Mouse (Mus musculus): ENCODE data around the gene Xpot. TPM values are rescaled to one million over a fixed set of nuclear protein-coding genes. Genes with fewer than 3 reads are reported as not detected.

Xpot gene
- polyA plus RNA-seq, 1 experiment from 2014 or later, result 48.8 TPM

- H3K27me3 ChIP-seq (ENCODE audit: insufficient read depth, poor library complexity, severe bottlenecking), result no peaks in the 10 kb centered on the region
- WGBS, result 84% methylated on average over 6 of the region's 6 CpGs
- H3K4me3 ChIP-seq, result no peak overlapping the region
- DNase-seq (ENCODE audit: low spot score), result no peak
- H3K9me3 ChIP-seq, result no peaks in the 10 kb centered on the region
- no peaks in the 10 kb centered on the region for H3K4me1 ChIP-seq
- H3K36me3 ChIP-seq, result peaks cover 94% of the 10 kb centered on the region
- no peak overlapping the region for H3K27ac ChIP-seq
Measured at GRCm38 (mm10) chr10:121612448-121612847, 13.7 kb downstream of the Xpot start.

GRCm38 (mm10) chr10:121611587-121611986, 14.5 kb downstream of the Xpot start:
- Histone ChIP-seq H3K9me3 (no peaks in the 10 kb centered on the region), H3K4me3 (no peak overlapping the region), H3K27me3 (ENCODE audit: insufficient read depth, poor library complexity, severe bottlenecking) (no peaks in the 10 kb centered on the region), H3K36me3 (peaks cover 94% of the 10 kb centered on the region), H3K27ac (no peak overlapping the region), H3K4me1 (no peaks in the 10 kb centered on the region)
- no peak for DNase-seq (ENCODE audit: low spot score)
- 88% methylated on average over 10 of the region's 10 CpGs for WGBS

GRCm38 (mm10) chr10:121608177-121608576, 18.0 kb downstream of the Xpot start:
- H3K9me3 ChIP-seq, result no peaks in the 10 kb centered on the region
- no peak for DNase-seq (ENCODE audit: low spot score)
- H3K27ac ChIP-seq, result no peak overlapping the region
- H3K4me1 ChIP-seq, result no peaks in the 10 kb centered on the region
- H3K36me3 ChIP-seq, result peaks cover 96% of the 10 kb centered on the region
- H3K4me3 ChIP-seq, result no peak overlapping the region
- 93% methylated on average over 10 of the region's 10 CpGs for WGBS
- no peaks in the 10 kb centered on the region for H3K27me3 ChIP-seq (ENCODE audit: insufficient read depth, poor library complexity, severe bottlenecking)

GRCm38 (mm10) chr10:121604632-121605344, 21.3 kb downstream of the Xpot start:
- Histone ChIP-seq H3K4me1 (no peaks in the 10 kb centered on the region), H3K36me3 (peaks cover 99% of the 10 kb centered on the region), H3K4me3 (no peak overlapping the region), H3K9me3 (no peaks in the 10 kb centered on the region), H3K27ac (no peak overlapping the region), H3K27me3 (ENCODE audit: insufficient read depth, poor library complexity, severe bottlenecking) (no peaks in the 10 kb centered on the region)
- 91% methylated on average over 13 of the region's 13 CpGs for whole genome bisulfite sequencing
- DNase-seq (ENCODE audit: low spot score), result no peak

GRCm38 (mm10) chr10:121603556-121603955, 22.6 kb downstream of the Xpot start:
- Histone ChIP-seq H3K4me1 (no peaks in the 10 kb centered on the region), H3K4me3 (no peak overlapping the region), H3K9me3 (no peaks in the 10 kb centered on the region), H3K27ac (no peak overlapping the region), H3K27me3 (ENCODE audit: insufficient read depth, poor library complexity, severe bottlenecking) (no peaks in the 10 kb centered on the region), H3K36me3 (peaks cover 99% of the 10 kb centered on the region)
- WGBS, result 89% methylated on average over 4 of the region's 4 CpGs
- no peak for DNase-seq (ENCODE audit: low spot score)

GRCm38 (mm10) chr10:121601272-121601671, 24.9 kb downstream of the Xpot start:
- no peak for DNase-seq (ENCODE audit: low spot score)
- no peaks in the 10 kb centered on the region for H3K27me3 ChIP-seq (ENCODE audit: insufficient read depth, poor library complexity, severe bottlenecking)
- 92% methylated on average over 6 of the region's 6 CpGs for WGBS

GRCm38 (mm10) chr10:121596580-121596979, 29.6 kb downstream of the Xpot start:
- no peaks in the 10 kb centered on the region for H3K4me1 ChIP-seq
- no peak for DNase-seq (ENCODE audit: low spot score)
- H3K36me3 ChIP-seq, result peaks cover 95% of the 10 kb centered on the region
- no peak overlapping the region for H3K27ac ChIP-seq
- H3K27me3 ChIP-seq (ENCODE audit: insufficient read depth, poor library complexity, severe bottlenecking), result no peaks in the 10 kb centered on the region
- no peaks in the 10 kb centered on the region for H3K9me3 ChIP-seq
- no peak overlapping the region for H3K4me3 ChIP-seq
- 83% methylated on average over 9 of the region's 9 CpGs for WGBS

More at GRCm38 (mm10) chr10:121601272-121601671, 24.9 kb downstream of the Xpot start:
- Histone ChIP-seq H3K36me3 (peaks cover 99% of the 10 kb centered on the region), H3K4me3 (no peak overlapping the region), H3K9me3 (no peaks in the 10 kb centered on the region), H3K4me1 (no peaks in the 10 kb centered on the region), H3K27ac (no peak overlapping the region)

- Histone ChIP-seq H3K27me3 (ENCODE audit: insufficient read depth, poor library complexity, severe bottlenecking) (no peaks in the 10 kb centered on the region), H3K36me3 (peaks cover 59% of the 10 kb centered on the region), H3K4me1 (no peaks in the 10 kb centered on the region), H3K9me3 (no peaks in the 10 kb centered on the region), H3K27ac (no peak overlapping the region), H3K4me3 (no peak overlapping the region)
- 88% methylated on average over 14 of the region's 14 CpGs for WGBS
- no peak for DNase-seq (ENCODE audit: low spot score)
Measured at GRCm38 (mm10) chr10:121591106-121591505, 35.0 kb downstream of the Xpot start.

GRCm38 (mm10) chr10:121587371-121587840, 38.7 kb downstream of the Xpot start:
- peaks cover 44% of the 10 kb centered on the region for H3K36me3 ChIP-seq
- H3K9me3 ChIP-seq, result no peaks in the 10 kb centered on the region
- peak overlapping the region; percentile 96 for H3K27ac ChIP-seq
- no peaks in the 10 kb centered on the region for H3K27me3 ChIP-seq (ENCODE audit: insufficient read depth, poor library complexity, severe bottlenecking)
- DNase-seq (ENCODE audit: low spot score), result no peak
- peak overlapping the region; percentile 96 for H3K4me3 ChIP-seq
- peaks cover 8% of the 10 kb centered on the region; the same call in 1 of the 2 replicates for H3K4me1 ChIP-seq
- 63% methylated on average over 6 of the region's 6 CpGs for WGBS

- Histone ChIP-seq H3K4me1 (peaks cover 8% of the 10 kb centered on the region; the same call in 1 of the 2 replicates), H3K27ac (peak within 1 kb of the TSS; percentile 96), H3K36me3 (peaks cover 44% of the 10 kb centered on the region), H3K27me3 (ENCODE audit: insufficient read depth, poor library complexity, severe bottlenecking) (no peaks in the 10 kb centered on the region), H3K9me3 (no peaks in the 10 kb centered on the region), H3K4me3 (peak within 1 kb of the TSS; percentile 96)
- DNase-seq (ENCODE audit: low spot score), result peak; percentile 93
- WGBS, result under 1% methylated on average over 58 of the region's 58 CpGs
Measured at GRCm38 (mm10) chr10:121586675-121587370, 39.3 kb downstream of the Xpot start, which contains the start of gene Tbk1. Gene Tbk1, minus strand, starts transcription at chr10:121586787.

GRCm38 (mm10) chr10:121585791-121586642, 40.1 kb downstream of the Xpot start:
- H3K36me3 ChIP-seq, result peaks cover 43% of the 10 kb centered on the region
- peak overlapping the region; percentile 96 for H3K27ac ChIP-seq
- peaks cover 8% of the 10 kb centered on the region; the same call in 1 of the 2 replicates for H3K4me1 ChIP-seq
- no peaks in the 10 kb centered on the region for H3K27me3 ChIP-seq (ENCODE audit: insufficient read depth, poor library complexity, severe bottlenecking)
- H3K9me3 ChIP-seq, result no peaks in the 10 kb centered on the region
- no peak for DNase-seq (ENCODE audit: low spot score)
- H3K4me3 ChIP-seq, result peak overlapping the region; percentile 96
- WGBS, result 3% methylated on average over 47 of the region's 48 CpGs

- peaks cover 46% of the 10 kb centered on the region for H3K36me3 ChIP-seq
- no peak overlapping the region; the same call in 1 of the 2 replicates for H3K27ac ChIP-seq
- peaks cover 8% of the 10 kb centered on the region for H3K4me1 ChIP-seq
- no peaks in the 10 kb centered on the region for H3K9me3 ChIP-seq
- H3K4me3 ChIP-seq, result peak overlapping the region; percentile 96
- no peak for DNase-seq (ENCODE audit: low spot score)
- WGBS, result 85% methylated on average over 20 of the region's 20 CpGs
- no peaks in the 10 kb centered on the region for H3K27me3 ChIP-seq (ENCODE audit: insufficient read depth, poor library complexity, severe bottlenecking)
Measured at GRCm38 (mm10) chr10:121585056-121585790, 40.9 kb downstream of the Xpot start.
